Mouse (Mus musculus) left cerebral cortex, postnatal 36 days (tissue): Measurements from ENCODE around the gene Pwp2. TPM values are rescaled to one million over a fixed set of nuclear protein-coding genes. Genes with fewer than 3 reads are reported as not detected.
A peak's percentile ranks its signal among the peaks of the same experiment; 100 is the strongest.
"Not testable (repeated sequence)": the region's sequence is repeated elsewhere in the genome, so short reads cannot be mapped to it uniquely, and the experiment has no call there.

Experiments used
- DNase-seq, 2 experiments: peaks; one replicate each; pipeline ENCODE4 v3.0.0; 2021 to 2022; ENCODE audit warnings: low spot score in 2 of 2, mixed read lengths in 1 of 2
- intact Hi-C: fragments of 180-260 bp; cut with DNase I; formaldehyde crosslinking; loops from one replicate; pipeline ENCODE4 v1.15.1; 2025
- total RNA-seq, 2 experiments: library from RNA; stranded (reverse); gene quantifications; 2 replicates each; pipeline ENCODE4 v1.2.3; 2021

The Pwp2 gene
- 10 to 100 TPM; 18.9 TPM for total RNA-seq

DNA sequence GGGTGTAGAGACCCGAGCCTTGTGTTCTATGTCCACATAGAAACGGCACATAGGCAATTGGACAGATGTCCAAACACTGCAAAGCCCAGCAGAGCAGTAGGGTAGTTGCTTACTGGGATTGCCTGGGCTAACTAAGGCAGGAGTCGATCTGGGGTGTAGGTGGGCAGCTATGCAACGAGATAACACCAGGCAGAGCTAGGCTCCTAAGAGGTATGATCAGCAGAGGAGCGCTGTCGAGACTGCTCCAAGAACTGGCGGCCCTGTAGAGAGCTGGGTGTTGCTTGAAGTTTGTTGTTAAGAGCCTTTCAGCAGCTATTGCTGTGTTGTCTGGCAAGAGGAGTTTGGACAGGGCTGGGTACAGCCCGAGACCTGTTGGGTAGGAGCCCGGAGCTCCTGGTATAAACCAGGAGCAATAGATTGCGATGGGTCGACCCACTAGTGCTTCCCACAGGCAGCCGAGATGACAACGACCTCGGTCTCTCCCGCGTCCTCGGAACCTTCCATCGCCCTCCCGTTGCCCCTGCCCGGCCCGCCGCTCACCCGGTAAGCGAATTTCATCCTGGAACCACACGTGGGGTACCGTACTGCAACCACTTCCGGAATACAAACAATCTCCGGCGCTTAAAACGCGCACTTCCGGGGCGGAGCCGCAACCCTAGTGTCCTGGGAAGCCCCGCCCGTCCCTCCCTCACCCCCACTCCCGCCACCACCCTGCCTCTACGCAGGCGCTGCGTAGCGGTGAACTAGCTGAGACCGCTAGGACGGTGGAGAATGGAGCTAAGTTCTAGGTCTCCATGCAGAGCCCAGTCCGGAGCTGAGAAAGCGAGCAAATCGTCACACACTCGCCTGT lies at the start of gene Pwp2:
Pwp2 (minus strand) TSS at position 619 of the 850 bp plus-strand sequence.
- peak; percentile 89 to 90 for DNase-seq
- intact Hi-C loops, result loop anchor here (10.0 kb wide), 1 partner anchor 220 kb away; no protein-coding TSS in a partner anchor

DNA sequence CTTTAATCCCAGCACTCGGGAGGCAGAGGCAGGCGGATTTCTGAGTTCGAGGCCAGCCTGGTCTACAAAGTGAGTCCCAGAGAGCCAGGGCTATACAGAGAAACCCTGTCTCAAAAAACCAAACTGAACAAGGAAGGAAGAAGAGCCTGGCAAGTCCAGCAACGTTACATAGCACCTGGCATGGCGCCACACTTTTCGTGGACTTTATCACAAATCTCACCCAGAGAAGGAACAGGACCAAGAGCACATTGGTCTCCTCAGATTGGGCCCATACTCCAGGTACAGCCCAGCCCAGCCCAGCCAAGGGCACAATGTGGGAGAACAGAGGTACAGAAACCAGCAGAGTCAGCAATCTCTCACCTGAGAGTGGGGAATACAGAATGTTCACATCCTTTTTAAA lies 48.8 kb upstream of the Pwp2 start:
- intact Hi-C loops, result no loop called here
- no peak for DNase-seq

DNA sequence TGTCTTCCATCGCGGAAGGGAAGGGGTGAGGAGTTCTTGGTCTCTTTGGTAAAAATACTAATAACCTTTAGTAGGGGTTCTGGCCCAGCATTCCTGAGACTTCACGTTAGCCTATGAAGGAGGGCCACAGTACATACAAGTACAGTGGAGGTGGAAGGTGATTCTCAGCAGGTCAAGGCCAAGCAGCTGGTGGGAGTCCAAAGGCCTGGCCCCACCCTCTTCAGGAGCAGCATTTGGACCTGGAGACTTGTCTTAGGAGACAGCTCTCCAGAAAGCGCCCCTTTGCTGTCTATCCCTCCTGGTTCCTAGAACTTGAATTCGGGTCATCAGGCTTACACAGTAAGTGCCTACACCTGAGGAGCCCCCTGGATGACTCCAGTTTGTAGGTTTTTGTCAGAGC lies 48.2 kb upstream of the Pwp2 start:
- DNase-seq, result no peak
- intact Hi-C loops, result no loop called here

DNA sequence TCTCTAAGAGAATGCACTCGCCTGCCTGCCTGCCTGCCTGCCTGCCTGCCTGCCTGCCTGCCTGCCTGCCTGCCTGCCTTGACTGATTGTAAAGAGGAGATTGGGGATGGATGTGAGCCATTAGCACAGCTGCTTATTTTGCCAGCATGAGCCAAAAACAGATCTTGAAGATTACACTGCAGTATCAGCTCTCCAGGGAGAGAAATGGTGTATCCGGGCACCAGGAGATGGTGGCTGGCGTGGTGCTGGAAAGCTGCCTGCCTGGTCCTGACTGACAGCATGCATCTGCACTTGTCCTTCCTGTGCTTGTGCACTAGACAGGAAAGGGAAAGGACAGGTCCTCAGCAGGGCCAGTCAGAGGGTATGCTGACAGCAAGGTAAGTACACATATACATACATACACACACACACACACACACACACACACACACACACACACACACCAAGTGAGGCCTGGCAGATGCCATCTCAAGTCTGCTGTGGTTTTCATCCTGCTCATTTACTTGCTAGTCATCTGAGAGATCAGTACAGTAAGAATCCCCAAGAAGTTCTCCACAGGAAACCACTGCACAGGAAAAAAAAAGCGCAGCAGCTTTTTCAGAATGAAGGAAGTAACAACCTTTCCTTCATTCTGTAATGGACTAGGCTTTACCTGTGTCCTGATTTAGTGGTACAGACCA lies 47.5 kb upstream of the Pwp2 start:
- intact Hi-C loops, result no loop called here
- DNase-seq, result no peak

DNA sequence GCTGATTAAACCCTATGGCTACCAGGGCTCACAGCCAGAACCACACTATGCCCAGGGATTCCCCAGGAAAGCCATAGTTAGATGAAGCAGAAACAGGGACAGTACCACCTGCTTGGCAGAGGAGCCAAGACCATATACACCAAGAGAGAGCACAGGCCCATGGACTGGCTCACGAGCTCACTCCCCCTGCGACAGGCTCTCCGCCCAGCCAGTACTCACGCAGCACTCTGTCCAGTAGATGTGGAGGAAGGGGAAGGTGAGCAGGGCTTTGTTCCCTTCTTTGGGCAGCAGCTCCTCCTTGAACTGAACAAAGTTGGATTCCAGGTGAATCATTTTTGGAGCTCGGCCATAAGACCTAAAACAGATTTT lies 43.6 kb upstream of the Pwp2 start:
- intact Hi-C loops, result no loop called here
- DNase-seq, result no peak

DNA sequence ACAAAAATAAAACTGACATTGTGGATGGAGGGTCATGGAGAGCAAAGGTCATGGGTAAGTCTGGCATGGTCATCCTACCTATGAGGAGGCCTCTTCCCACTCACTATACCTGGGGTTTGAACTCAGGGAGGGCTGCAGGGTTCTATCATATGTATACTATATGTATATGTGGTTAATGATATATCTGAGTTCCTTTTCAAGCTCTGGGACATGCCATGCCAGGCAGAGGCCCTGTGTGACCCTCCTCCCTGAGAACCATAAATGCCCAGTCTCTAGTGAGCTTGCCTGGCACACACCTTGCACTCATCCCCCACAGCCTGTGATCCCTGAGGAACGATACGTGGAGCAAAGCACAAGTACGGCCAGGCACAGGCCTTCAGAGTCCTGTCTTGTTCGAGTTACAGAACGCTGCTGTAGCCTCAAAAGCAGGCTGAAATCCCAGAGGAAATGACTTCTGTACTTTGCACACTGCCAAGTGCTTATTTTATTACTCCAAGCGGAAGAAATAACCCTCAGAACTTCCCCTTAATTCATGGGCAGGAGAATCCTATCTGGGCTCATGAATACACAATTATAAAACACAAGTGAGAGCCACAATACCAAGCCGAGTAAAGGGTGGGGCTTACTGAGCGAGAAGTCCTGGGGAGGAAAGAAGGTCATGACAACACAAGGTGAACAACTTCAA lies 43.1 kb upstream of the Pwp2 start:
- intact Hi-C loops, result no loop called here
- DNase-seq, result no peak

DNA sequence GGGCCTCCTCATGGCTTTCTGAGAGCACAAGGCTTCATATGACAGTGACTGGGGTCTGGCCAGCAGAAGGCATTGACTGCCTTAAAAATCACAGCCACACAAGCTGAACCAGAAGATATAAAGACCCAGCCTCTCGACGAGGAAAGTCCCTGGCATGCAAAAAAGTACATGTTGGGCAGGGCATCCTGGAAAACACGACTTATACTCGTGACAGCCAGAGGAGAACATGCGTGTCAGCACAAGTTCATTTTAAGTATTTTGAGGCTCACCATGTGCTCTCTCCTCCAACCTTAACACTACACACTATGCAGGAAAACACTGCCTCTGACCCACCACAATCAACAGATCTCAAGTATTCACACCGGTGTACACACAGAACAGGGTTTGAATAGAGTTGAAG lies 39.2 kb upstream of the Pwp2 start:
- intact Hi-C loops, result no loop called here
- no peak for DNase-seq

DNA sequence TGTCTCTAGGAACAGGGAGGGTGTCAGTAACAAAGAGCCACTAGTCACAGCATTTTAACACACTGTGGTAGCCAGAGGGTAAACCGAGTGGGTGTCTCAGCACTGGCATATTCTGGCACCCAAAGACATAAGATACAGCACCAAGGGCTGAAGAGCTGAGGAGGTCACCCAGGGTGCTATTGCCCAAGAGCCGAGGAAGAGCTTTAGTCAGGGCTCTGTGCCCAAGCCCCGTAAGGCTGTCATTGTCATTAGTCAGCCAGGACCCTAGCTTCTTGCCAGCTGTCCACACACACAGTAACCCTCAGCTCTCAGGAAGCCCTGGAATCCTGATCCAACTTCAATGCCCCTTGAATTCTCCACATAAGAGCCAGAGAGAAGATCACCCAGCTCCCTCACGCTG lies 38.0 kb upstream of the Pwp2 start:
- intact Hi-C loops, result no loop called here
- DNase-seq, result no peak

DNA sequence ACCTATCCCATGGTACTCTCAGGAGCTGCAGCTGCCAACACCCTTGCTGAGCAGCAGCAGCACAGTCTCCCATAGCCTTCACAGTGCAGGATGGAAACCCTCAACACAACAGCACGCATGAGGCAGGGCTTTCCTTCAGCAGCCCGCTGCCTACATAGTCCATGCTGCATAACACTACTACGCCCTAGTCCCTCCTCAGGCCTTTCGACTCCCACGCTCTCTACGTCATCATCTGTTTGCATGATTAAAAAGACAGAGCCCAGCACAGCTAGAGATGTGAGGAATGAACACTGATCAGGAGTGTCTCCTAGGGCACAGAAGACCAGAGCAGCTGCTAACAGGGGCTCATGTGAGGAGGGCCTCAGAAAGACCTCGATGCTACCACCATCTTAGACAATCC lies 36.4 kb upstream of the Pwp2 start:
- no peak for DNase-seq
- intact Hi-C loops, result no loop called here

DNA sequence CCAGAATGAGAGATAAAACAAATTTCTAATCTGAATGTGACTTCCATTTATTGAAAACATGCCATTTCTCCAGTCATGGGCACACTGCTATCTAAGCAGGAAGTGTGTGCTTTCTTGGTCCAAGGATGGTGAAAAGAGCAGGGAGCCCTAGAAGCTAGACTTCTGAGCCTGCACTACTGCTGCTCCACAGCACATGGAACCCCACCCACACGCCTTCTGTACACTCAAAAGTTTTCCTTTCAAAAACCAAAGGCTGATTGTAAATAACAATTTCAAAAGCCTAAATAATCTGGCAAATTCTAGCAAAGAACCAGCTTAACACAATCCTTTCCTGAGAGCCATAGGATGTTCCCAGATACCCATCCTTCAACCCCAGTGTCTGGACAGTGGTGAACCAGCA lies 34.6 kb upstream of the Pwp2 start:
- DNase-seq, result no peak
- intact Hi-C loops, result no loop called here

DNA sequence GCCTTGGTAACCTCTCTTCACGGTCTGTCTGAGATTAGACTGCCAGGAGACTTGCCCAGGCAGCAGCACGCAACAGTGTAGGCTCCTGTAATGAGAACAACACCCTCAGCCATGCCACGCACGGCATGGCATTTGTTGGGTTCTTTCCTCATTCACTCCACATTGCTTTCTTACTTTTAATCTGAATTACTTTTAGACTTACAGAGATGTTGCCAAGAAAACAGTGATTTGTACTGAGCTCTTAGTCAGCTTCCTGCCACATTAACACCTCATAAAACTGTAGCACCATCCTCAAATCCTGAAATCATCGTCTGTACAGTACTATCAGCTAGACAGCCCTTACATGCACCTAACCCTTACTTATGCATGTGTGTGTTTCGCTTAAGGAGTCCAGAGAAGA lies 33.6 kb upstream of the Pwp2 start:
- no peak for DNase-seq
- intact Hi-C loops, result no loop called here

DNA sequence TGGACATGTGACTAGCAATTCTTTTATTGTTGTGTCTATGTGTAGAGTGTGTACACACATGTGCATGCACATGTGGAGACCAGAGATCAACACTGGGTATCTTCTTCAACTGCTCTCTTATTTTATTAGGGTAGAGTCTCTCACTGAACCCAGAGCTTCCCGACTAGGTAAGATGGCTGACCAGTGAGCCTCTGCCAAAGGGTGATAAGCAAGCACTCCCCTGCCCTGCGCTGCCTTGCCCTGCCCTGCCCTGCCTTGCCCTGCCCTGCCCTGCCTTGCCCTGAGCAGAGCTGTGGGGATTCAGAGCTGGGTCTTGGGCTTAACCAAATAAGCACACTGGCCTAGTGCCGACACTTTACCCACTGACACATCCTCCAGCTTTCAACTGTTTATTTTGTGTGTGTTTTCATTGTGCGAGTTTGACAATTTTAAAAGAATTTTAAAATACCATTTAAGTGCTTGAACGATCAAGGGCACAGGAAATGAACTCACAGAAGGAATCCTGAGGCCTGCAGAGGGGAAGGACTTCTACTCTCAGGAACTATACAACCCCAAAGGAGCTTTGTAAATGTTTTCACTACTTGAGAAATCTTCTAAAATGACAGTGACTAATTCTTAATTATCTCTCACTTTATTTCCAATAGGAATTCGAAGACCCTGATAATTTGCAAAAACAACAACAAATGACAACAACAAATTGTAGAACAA lies 31.6 kb upstream of the Pwp2 start:
- intact Hi-C loops, result no loop called here
- DNase-seq, result no peak

DNA sequence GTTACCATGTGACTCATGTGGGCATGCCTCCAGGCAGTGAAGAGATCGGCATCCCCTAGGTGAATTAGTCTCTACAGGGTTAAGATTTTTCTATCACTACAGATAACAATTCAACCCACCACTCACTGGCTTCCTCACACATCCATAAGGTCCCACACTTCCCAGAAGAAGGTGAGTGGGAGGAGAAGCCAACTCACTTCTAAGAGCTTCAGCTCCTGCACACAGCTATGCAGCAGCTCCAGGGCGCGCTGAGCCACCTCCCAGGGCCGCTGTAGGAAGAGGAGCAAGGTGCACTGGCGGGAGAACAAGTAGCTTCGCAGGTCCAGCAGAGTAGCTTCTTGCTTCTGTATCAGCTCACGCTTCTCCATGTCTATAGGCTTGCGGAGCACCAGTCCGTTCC lies 29.4 kb upstream of the Pwp2 start:
- DNase-seq, result peak in 1 of 2 experiments; percentile 45
- intact Hi-C loops, result no loop called here

DNA sequence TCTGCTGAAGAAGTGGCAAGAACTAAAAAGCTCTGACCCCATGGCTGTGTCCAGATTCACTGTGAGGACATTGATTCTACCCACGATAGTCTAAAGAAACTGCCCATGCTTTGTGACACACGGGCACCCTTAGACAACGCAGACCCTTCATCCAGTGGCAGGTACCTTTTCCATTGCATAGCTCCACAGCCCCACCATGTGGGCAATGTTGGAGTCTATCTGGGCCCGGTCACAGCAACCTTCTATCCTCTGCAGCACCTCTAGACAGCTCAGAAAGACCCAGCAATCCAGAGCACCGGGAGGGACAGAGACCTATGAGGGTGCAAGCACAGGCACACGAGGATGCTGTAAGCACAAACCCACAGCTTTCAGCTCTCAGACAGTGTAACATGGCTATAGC lies 26.4 kb upstream of the Pwp2 start:
- intact Hi-C loops, result loop anchor here (2.0 kb wide), 1 partner anchor 17 kb away; no protein-coding TSS in a partner anchor
- DNase-seq, result no peak

DNA sequence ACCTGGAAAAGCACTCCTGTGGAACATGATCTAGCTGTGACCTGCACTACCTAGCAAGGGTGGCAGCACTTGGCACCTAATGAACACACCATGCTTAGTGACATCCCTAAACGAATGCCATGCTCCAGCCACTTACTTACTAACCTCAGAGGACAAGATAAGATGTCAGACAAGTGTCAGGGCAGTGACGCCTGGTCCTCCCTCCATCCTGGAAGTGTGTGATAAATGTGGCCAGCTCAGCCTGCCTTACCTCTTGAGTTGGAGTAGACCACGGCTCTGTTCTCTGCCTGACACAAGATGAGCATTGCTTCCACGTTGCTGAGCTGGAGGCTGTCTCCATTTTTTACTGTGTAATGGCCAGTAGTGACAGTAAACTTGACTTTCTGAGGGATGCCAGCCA lies 16.2 kb upstream of the Pwp2 start:
- DNase-seq, result no peak
- intact Hi-C loops, result no loop called here

DNA sequence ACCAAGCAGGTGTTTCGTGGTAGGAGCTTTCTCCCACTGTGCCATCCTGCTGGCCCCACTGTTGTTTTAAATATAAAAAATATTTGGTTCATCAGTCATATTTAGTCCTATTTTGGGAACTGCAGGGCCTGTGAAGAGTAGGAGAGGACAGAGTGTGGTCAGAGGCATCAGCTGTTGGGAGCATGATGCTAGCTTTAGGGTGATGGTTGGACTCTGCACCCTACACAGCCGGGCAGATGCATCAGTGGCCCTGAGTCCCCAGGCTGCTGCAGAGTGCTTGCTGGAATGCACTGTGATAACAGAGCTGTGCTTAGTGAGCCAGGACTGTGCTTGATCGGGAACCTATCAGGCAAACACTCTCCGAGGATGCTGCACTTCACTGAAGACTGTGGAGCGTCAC lies 8.0 kb upstream of the Pwp2 start:
- DNase-seq, result no peak
- intact Hi-C loops, result no loop called here

DNA sequence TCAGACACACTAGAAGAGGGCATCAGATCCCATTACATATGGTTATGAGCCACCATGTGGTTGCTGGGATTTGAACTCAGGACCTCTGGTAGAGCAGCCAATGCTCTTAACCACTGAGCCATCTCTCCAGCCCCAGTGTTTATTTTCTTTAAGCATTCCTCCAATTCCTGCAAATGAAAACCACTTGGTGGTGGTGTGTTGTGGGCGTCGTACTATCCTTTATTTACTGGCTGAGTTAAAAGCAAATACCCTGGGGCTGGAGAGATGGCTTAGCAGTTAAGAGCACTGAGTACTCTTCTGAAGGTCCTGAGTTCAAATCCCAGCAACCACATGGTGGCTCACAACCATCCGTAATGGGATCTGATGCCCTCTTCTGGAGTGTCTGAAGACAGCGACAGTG lies 1.1 kb upstream of the Pwp2 start:
- intact Hi-C loops, result loop anchor here (10.0 kb wide), 1 partner anchor 219 kb away; no protein-coding TSS in a partner anchor

DNA sequence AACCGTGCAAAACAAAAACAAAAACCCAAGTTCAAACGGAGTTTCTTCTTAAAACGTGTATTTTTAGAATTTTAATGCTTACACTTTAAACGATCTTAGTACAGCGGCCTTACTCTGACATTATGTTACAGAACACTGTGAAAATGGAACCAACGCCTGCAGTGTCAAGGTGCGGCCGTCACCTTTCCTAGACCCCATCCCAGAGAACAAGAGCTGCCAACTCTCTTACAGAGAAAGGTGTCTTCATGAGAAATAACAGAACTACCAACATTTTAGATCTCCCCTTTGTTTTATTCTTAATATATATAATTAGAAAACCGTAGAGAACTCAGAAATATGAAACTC lies 404 bp upstream of the Pwp2 start:
- no peak for DNase-seq
- intact Hi-C loops, result loop anchor here (10.0 kb wide), 1 partner anchor 219 kb away; no protein-coding TSS in a partner anchor

More for the DNA sequence above, 1.1 kb upstream of the Pwp2 start:
- not testable (repeated sequence) for DNase-seq

DNA sequence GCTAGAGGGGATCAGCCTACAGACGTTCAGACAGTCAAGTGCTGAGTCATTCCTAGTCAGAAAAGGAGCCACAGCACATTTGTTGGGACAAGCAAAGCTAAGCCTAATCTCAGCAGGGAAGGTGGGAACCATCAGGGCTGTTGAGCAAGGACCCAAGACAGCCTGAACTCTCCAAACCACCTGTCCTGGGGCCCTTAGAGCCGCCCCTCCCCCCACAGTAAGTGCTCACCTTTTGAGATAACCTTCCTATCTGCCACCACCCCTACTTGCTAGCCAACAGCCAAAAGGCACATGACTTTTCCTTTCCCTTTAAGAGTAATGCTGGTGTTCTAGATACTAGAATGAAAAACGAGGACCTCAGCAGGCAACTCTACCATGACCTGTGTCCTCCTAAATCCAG lies 1.4 kb downstream of the Pwp2 start:
- intact Hi-C loops, result loop anchor here (10.0 kb wide), 1 partner anchor 221 kb away; no protein-coding TSS in a partner anchor
- DNase-seq, result no peak

DNA sequence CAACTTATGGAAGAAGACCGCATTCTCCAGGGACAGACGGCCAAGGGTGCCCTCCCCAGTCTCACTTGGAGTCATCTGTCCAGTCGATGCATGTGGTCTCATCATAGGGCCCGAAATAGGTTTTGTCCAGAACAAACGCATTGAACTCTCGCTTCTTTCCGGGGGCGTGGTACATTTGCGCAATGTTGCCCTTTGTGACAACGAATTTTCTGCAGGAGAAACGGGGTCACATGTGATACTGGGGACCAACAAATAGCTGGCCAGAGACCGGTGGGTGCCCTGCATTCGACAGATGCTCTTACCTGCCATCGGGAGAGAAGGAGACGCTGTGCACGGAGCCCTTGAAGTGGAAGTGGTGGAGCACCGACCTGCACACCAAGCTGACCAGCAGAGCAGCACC lies 2.6 kb downstream of the Pwp2 start:
- intact Hi-C loops, result loop anchor here (10.0 kb wide), 1 partner anchor 222 kb away; no protein-coding TSS in a partner anchor
- DNase-seq, result no peak
